Mouse (Mus musculus): ENCODE results near the gene Psme2. TPM values are rescaled to one million over a fixed set of nuclear protein-coding genes. Genes with fewer than 3 reads are reported as not detected.
A peak's percentile ranks its signal among the peaks of the same experiment; 100 is the strongest.

The Psme2 gene
- polyA plus RNA-seq, 1 experiment from 2014 or later, result 255 TPM

DNA sequence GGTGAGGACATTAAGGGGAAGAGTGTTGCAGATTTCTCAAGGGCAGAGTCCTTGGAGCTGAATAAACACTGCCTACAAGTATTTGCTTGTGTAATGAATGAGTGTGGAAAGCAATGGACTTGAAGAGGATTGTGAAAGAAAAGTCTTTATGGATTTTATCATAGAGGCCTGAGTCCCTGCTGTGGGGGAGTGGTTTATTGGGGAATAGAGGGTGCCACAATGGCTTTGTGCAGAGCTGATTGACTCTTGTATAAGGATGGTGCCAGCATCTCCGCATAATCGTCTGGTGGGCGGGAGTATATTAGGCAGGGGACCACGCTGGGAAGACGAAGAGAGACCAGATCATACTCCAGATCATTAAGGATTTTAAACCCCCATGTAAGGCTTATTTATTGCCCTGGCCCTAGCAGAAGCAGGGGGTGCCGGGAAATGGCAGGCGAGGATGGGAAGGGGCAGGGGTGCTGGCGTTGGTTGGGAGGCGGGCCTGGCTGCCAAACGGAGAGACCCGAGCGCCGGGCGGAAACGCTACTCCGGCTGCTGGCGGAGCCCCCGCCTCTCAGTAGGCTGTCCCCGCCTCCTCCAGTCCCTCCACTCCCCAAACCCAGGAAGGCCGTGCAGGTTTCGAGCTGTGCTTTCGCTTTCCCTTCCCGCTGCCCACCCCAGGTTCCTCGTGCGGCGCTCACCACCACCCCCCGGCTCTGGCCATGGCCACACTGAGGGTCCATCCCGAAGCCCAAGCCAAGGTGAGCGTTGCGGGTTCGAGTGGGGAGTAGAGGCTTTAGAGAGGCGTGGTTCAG lies 12.8 kb downstream of the Psme2 start, which contains the start of gene Psme1:
Psme1 (plus strand) TSS at position 253 of the 797 bp plus-strand sequence.
- H3K36me3 ChIP-seq, result peaks cover 22% of the 10 kb centered on the region
- peak; percentile 85 for ATAC-seq (ENCODE audit: insufficient number of reproducible peaks, insufficient read depth, low FRiP score, low TSS enrichment)
- H3K4me2 ChIP-seq (replicated peaks), result peak within 1 kb of the TSS; percentile 81
- H3K4me3 ChIP-seq, result peak within 1 kb of the TSS; percentile 73
- no peaks in the 10 kb centered on the region for H3K9me3 ChIP-seq
- 1% methylated on average over 32 of the region's 32 CpGs for WGBS
- no peaks in the 10 kb centered on the region for H3K4me1 ChIP-seq
- peak within 1 kb of the TSS; percentile 79 for H3K27ac ChIP-seq
- H3K9ac ChIP-seq, result peak within 1 kb of the TSS; percentile 85
- no peaks in the 10 kb centered on the region for H3K27me3 ChIP-seq

DNA sequence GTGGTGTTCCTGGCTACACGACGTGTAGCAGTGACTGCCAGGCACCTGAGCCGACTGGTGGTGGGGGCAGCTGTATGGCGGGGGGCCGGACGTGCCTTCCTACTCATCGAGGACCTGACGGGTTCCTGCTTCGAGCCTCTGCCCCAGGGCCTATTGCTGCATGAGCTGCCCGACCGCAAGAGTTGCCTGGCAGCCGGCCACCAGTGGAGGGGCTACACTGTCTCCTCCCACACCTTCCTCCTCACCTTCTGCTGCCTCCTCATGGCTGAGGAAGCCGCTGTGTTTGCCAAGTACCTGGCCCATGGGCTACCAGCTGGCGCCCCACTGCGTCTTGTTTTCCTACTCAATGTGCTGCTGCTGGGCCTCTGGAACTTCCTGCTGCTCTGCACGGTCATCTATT lies 14.5 kb downstream of the Psme2 start:
- no peak overlapping the region for H3K27ac ChIP-seq
- no peaks in the 10 kb centered on the region for H3K9me3 ChIP-seq
- no peaks in the 10 kb centered on the region for H3K4me1 ChIP-seq
- H3K4me3 ChIP-seq, result no peak overlapping the region
- H3K9ac ChIP-seq, result no peak overlapping the region
- H3K4me2 ChIP-seq (replicated peaks), result peak overlapping the region; percentile 26; the same call in 1 of the 2 replicates
- H3K27me3 ChIP-seq, result no peaks in the 10 kb centered on the region
- peaks cover 17% of the 10 kb centered on the region for H3K36me3 ChIP-seq
- no peak for ATAC-seq (ENCODE audit: insufficient number of reproducible peaks, insufficient read depth, low FRiP score, low TSS enrichment)
- 75% methylated on average over 16 of the region's 16 CpGs for WGBS

DNA sequence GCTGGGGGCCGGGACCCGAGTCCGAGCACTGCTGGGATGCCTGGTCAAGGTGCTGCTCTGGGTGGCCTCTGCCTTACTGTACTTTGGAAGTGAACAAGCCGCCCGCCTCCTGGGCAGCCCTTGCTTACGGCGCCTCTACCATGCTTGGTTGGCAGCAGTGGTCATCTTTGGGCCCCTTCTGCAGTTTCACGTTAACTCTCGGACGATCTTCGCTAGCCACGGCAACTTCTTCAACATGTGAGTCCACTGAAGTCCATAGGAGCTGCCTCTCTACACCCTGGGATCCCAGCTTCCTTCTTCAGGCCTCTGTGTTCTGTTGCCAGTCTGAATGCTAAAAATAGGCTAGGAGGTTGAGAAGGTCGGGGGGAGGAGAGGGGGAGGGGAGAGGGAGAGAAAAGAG lies 15.2 kb downstream of the Psme2 start:
- H3K36me3 ChIP-seq, result peaks cover 10% of the 10 kb centered on the region
- no peaks in the 10 kb centered on the region for H3K4me1 ChIP-seq
- ATAC-seq (ENCODE audit: insufficient number of reproducible peaks, insufficient read depth, low FRiP score, low TSS enrichment), result no peak
- no peak overlapping the region; the same call in 1 of the 2 replicates for H3K9ac ChIP-seq
- H3K4me2 ChIP-seq (replicated peaks), result no peak overlapping the region
- no peak overlapping the region for H3K27ac ChIP-seq
- no peak overlapping the region; the same call in 1 of the 2 replicates for H3K4me3 ChIP-seq
- 72% methylated on average over 13 of the region's 13 CpGs for WGBS
- H3K27me3 ChIP-seq, result no peaks in the 10 kb centered on the region
- H3K9me3 ChIP-seq, result no peaks in the 10 kb centered on the region

DNA sequence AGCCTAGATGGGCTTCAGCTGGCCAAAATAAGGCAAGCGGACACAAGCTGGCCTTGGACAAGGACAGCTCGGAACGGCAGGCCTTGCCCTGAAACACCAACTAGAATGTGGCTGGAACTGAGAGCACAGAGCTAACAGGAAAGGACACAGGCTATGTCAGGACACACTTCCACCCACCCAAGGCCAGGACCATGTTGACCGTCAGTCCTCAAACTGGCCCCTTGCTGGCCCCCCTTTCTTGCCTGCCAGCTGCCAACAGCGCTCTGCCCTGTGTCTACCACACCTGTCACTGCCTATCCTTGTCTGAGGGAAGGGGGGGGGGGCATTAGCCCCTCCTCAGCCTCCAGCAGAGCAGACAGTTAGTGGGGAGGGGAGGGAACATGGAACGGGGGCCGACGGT lies 15.6 kb downstream of the Psme2 start, which contains the start of gene Fitm1:
Fitm1 (plus strand) TSS at position 316 of the 400 bp plus-strand sequence.
- Histone ChIP-seq H3K36me3 (0 out of 2 replicates have a peak, but pooled peaks cover 6% of the 10 kb centered on the region), H3K4me2 (replicated peaks) (peak within 1 kb of the TSS; percentile 26; the same call in 1 of the 2 replicates), H3K9me3 (no peaks in the 10 kb centered on the region), H3K4me1 (no peaks in the 10 kb centered on the region), H3K4me3 (no peak within 1 kb of the TSS; the same call in 1 of the 2 replicates), H3K27ac (no peak within 1 kb of the TSS), H3K27me3 (no peaks in the 10 kb centered on the region), H3K9ac (no peak within 1 kb of the TSS; the same call in 1 of the 2 replicates)
- ATAC-seq (ENCODE audit: insufficient number of reproducible peaks, insufficient read depth, low FRiP score, low TSS enrichment), result no peak
- 55% methylated on average over 8 of the region's 8 CpGs for WGBS

DNA sequence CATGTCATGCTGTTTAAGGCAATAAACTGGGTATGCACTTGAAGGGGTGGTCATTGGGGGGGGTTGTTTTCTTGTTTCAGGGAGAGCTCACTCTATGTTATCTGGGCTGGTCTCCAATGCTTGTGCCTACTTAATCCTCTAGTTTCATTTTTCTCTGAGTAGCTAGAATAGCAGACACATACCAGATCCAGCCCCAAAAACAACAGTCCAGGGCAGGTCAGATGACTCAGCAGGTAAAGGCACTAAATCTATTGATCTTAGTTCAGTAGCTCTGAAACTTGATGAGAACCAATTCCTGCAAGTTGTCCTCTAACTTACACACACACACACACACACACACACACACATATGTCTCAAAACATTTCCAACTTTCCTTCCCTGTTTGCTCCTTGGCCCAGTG lies 19.2 kb downstream of the Psme2 start:
- Histone ChIP-seq H3K27ac (no peak overlapping the region), H3K9me3 (no peaks in the 10 kb centered on the region), H3K9ac (no peak overlapping the region), H3K36me3 (peaks cover 31% of the 10 kb centered on the region), H3K4me3 (no peak overlapping the region), H3K4me1 (no peaks in the 10 kb centered on the region), H3K4me2 (replicated peaks) (no peak overlapping the region), H3K27me3 (no peaks in the 10 kb centered on the region)
- ATAC-seq (ENCODE audit: insufficient number of reproducible peaks, insufficient read depth, low FRiP score, low TSS enrichment), result no peak

DNA sequence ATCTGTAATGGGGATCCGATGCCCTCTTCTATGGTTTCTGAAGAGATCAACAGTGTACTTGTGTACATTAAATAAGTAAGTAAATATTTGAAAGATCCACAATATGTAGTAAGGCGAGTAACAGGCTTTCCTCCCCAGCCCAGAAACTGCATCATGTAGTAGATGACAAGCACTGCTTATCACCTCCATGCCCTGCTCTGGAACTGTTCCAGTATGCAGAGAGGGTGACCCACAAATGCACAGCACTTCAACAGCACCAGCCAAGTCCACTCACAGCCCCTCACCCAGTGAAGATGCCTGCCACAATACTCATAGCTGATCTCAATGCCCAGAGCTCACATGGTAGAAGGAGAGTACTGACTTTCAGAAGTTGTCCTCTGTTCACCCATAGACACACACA lies 20.3 kb downstream of the Psme2 start:
- WGBS, result 93% methylated on average over 2 of the region's 2 CpGs
- no peak overlapping the region for H3K27ac ChIP-seq
- ATAC-seq (ENCODE audit: insufficient number of reproducible peaks, insufficient read depth, low FRiP score, low TSS enrichment), result no peak

DNA sequence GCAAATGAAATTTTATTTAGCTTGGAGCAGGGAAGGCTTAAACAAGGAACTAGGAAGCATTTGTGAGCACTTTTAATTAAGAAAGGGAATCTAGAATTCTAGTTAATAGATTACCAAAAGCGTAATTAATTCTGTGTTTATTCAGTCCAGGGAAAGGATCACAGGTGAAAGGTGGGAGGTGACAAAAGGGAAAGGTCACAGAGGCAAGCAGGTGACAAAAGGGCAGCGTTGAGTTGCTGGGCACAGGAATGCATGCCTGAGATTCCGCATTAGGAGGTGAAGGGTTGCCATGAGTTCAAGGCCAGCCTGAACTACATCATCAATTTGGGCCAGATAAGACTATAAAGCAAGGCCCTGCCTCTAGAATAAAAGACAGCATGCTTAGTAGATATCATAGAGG lies 23.4 kb downstream of the Psme2 start:
- Histone ChIP-seq H3K4me2 (replicated peaks) (no peak overlapping the region), H3K9ac (no peak overlapping the region), H3K9me3 (no peaks in the 10 kb centered on the region), H3K27me3 (no peaks in the 10 kb centered on the region), H3K36me3 (peaks cover 67% of the 10 kb centered on the region), H3K4me1 (no peaks in the 10 kb centered on the region), H3K4me3 (no peak overlapping the region), H3K27ac (no peak overlapping the region)
- ATAC-seq (ENCODE audit: insufficient number of reproducible peaks, insufficient read depth, low FRiP score, low TSS enrichment), result no peak
- WGBS, result 88% methylated on average over 3 of the region's 3 CpGs

More for the DNA sequence above, 20.3 kb downstream of the Psme2 start:
- no peaks in the 10 kb centered on the region for H3K9me3 ChIP-seq
- H3K4me3 ChIP-seq, result no peak overlapping the region
- no peak overlapping the region for H3K9ac ChIP-seq
- no peaks in the 10 kb centered on the region for H3K4me1 ChIP-seq
- peaks cover 43% of the 10 kb centered on the region for H3K36me3 ChIP-seq
- no peaks in the 10 kb centered on the region for H3K27me3 ChIP-seq
- no peak overlapping the region for H3K4me2 ChIP-seq (replicated peaks)

DNA sequence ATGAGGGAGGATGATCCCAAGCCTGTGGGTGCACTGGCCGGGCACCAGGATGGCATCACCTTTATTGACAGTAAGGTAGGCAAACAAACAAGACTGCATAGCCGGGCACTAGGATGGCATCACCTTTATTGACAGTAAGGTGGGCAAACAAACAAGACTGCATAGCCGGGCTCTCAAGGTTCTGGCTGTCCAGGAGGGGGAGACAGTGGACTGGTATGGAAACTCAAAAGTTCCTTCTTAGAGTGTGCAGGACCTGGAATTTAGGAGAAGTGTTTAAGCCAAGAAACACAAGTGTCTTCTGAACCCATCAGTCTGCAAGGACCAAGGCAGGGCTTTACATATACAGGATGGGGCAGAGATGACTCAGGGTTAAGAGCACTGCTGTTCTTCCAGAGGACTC lies 25.2 kb downstream of the Psme2 start:
- Histone ChIP-seq H3K4me2 (replicated peaks) (no peak overlapping the region), H3K27ac (no peak overlapping the region), H3K9me3 (no peaks in the 10 kb centered on the region), H3K4me1 (peaks cover 12% of the 10 kb centered on the region), H3K4me3 (no peak overlapping the region), H3K9ac (no peak overlapping the region), H3K36me3 (peaks cover 67% of the 10 kb centered on the region), H3K27me3 (no peaks in the 10 kb centered on the region)
- 84% methylated on average over 3 of the region's 3 CpGs for WGBS
- ATAC-seq (ENCODE audit: insufficient number of reproducible peaks, insufficient read depth, low FRiP score, low TSS enrichment), result no peak

DNA sequence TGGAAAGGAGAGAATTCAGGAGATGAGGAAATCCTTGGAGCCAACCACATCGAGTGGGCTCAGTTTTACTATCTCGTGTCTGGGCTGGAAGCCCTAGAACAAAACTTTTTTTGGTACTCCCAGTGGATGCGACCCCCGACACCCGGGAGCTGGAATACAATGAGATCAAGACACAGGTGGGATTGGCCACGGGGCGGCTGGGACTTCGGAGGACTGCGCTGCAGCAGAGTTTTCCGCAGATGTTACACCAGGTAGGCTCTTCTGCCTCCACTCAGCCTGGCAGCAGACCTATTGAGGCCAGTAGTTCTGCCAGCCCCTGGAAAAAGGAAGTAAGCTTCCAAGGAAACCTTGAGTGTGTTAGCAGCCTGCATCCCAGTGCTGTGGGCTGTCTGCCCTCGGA lies 27.7 kb downstream of the Psme2 start:
- H3K27ac ChIP-seq, result no peak overlapping the region
- H3K4me1 ChIP-seq, result peaks cover 15% of the 10 kb centered on the region
- ATAC-seq (ENCODE audit: insufficient number of reproducible peaks, insufficient read depth, low FRiP score, low TSS enrichment), result no peak
- no peaks in the 10 kb centered on the region for H3K9me3 ChIP-seq
- no peak overlapping the region for H3K4me3 ChIP-seq
- peaks cover 51% of the 10 kb centered on the region for H3K36me3 ChIP-seq
- no peak overlapping the region for H3K4me2 ChIP-seq (replicated peaks)
- no peaks in the 10 kb centered on the region for H3K27me3 ChIP-seq
- WGBS, result 87% methylated on average over 11 of the region's 11 CpGs
- no peak overlapping the region for H3K9ac ChIP-seq

DNA sequence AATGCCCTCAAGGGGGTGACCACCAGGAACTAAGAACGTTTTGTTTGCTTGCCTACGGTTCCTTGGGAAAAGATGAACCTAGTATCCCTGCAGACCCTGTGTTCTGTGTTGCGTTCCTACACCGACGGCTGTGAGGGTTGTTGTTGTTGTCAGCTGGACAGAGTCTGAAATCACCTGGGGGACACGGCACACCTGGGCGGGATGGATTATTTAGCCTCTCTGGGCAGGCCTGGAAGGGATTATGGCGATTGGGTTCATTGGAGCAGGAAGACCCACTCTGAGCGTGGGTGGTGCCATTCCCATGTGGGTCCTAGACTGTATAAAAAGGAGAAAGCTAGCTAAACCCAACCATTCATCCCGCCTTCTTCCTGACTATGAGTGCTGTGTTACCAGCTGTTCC lies 29.1 kb downstream of the Psme2 start:
- no peak for ATAC-seq (ENCODE audit: insufficient number of reproducible peaks, insufficient read depth, low FRiP score, low TSS enrichment)
- 73% methylated on average over 10 of the region's 10 CpGs for WGBS
- no peak overlapping the region for H3K9ac ChIP-seq
- H3K4me3 ChIP-seq, result peak overlapping the region; percentile 67
- H3K36me3 ChIP-seq, result peaks cover 37% of the 10 kb centered on the region
- H3K4me2 ChIP-seq (replicated peaks), result peak overlapping the region; percentile 70
- no peaks in the 10 kb centered on the region for H3K9me3 ChIP-seq
- H3K4me1 ChIP-seq, result peaks cover 16% of the 10 kb centered on the region
- H3K27ac ChIP-seq, result no peak overlapping the region
- H3K27me3 ChIP-seq, result no peaks in the 10 kb centered on the region

DNA sequence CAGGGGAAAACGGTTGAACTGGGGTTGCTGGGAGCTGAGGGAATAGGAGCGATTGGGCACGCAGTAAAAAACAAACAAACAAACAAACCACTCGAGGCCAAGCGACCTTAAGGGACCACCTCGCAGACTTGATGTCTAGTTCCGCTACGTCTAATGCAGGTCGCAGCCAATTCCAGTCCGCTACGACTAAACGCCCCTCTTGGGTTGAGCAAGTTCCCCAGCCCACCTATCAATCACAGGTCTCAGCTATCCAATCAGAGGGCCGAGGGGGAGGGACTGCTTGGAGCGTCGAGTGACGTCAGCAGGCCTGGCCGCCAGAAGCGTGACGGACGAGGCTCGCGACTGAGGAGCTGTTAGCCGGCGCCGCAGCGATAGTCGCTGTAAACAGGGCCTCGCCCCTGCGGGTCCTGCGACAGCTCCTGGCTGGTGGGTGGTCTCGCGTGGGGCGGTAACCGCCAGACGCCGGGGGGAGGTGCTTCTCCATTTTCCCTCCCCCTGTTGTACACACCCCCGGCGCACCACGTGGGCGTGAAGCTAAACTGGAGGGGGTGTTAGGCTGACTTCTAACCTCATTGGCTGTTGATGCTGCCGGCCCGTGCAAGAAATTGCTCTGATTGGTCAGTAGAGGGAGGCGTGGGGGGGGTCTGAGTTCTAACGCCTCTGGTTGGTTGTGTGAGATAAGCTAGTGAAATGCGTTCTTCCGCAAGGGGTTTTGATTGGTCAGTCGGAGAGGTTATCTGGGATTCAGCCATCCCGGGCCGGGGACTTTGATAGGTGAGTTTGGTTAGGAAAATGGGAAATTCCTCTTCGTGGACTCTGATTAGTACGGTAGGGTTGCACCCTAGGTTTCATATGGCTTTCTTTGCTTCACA lies 30.5 kb downstream of the Psme2 start, which contains the start of gene A730061H03Rik:
A730061H03Rik (minus strand) TSS at position 205 of the 872 bp plus-strand sequence.
- Histone ChIP-seq H3K9me3 (no peaks in the 10 kb centered on the region), H3K4me2 (replicated peaks) (peak within 1 kb of the TSS; percentile 70), H3K27me3 (no peaks in the 10 kb centered on the region), H3K27ac (peak within 1 kb of the TSS; percentile 95), H3K4me1 (peaks cover 18% of the 10 kb centered on the region), H3K4me3 (peak within 1 kb of the TSS; percentile 67), H3K36me3 (peaks cover 23% of the 10 kb centered on the region), H3K9ac (peak within 1 kb of the TSS; percentile 80)
- ATAC-seq (ENCODE audit: insufficient number of reproducible peaks, insufficient read depth, low FRiP score, low TSS enrichment), result peak; percentile 94
- under 1% methylated on average over 51 of the region's 51 CpGs for WGBS
